Mouse (Mus musculus): ENCODE data around the gene Btbd2. TPM values are rescaled to one million over a fixed set of nuclear protein-coding genes. Genes with fewer than 3 reads are reported as not detected.
A peak's percentile ranks its signal among the peaks of the same experiment; 100 is the strongest.

Btbd2 gene
- polyA plus RNA-seq, 1 experiment from 2014 or later, result 71.6 TPM

- Histone ChIP-seq H3K4me1 (peaks cover 43% of the 10 kb centered on the region), H3K4me3 (0 out of 2 replicates have a peak overlapping the region, but pooled peaks have one; percentile 1), H3K36me3 (replicated peaks) (peaks cover 34% of the 10 kb centered on the region), H3K9me3 (no peaks in the 10 kb centered on the region), H3K27me3 (ENCODE audit: poor library complexity, severe bottlenecking) (no peaks in the 10 kb centered on the region), H3K27ac (no peak overlapping the region)
- DNase-seq (ENCODE audit: extremely low spot score, low spot score), result no peak
- 93% methylated on average over 8 of the region's 8 CpGs for WGBS
Measured at GRCm38 (mm10) chr10:80697393-80697787, 40.5 kb upstream of the Btbd2 start.

- Histone ChIP-seq H3K9me3 (no peaks in the 10 kb centered on the region), H3K4me1 (peaks cover 41% of the 10 kb centered on the region), H3K27me3 (ENCODE audit: poor library complexity, severe bottlenecking) (no peaks in the 10 kb centered on the region), H3K27ac (no peak overlapping the region), H3K4me3 (no peak overlapping the region), H3K36me3 (replicated peaks) (peaks cover 34% of the 10 kb centered on the region)
- 78% methylated on average over 12 of the region's 12 CpGs for WGBS
- DNase-seq (ENCODE audit: extremely low spot score, low spot score), result no peak
Measured at GRCm38 (mm10) chr10:80696502-80697392, 39.9 kb upstream of the Btbd2 start.

DNA sequence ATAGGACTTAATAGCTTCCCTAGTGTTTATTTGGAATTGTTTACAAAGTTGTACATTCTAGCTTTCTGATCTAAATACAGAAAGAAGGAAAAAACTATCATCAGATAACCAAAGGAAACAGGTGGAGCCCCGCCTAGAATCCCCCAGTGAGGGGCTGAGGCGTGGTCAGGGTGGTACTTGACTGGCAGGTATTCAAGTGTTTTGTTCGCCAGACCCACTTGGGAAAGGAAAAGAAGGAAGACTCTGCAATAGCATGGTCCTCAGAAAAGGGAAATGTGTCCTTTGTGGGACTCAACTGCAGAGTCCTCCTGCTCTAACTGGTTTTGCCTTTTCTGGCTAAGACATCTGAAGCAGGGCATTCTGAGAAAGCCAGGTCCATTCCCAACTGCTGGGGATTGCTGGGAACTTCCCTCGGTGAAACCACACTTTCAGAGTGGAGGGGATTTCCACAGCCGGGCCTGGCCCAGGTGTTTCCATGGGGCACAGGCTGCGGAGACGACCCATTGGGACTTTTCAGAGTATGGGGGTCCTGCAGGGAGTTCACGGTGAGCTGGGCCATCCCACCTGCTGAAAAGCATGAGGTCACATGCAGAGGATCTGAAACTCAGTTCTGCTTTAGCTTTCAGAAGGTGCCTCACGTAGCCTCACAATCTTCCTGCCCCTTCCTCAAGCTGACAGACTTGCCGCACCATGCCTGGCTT is 39.1 kb upstream of the Btbd2 start:
- 81% methylated on average over 10 of the region's 10 CpGs for WGBS
- no peak for DNase-seq (ENCODE audit: extremely low spot score, low spot score)
- H3K9me3 ChIP-seq, result no peaks in the 10 kb centered on the region
- H3K4me1 ChIP-seq, result peaks cover 35% of the 10 kb centered on the region
- peaks cover 40% of the 10 kb centered on the region for H3K36me3 ChIP-seq (replicated peaks)
- no peaks in the 10 kb centered on the region for H3K27me3 ChIP-seq (ENCODE audit: poor library complexity, severe bottlenecking)
- H3K27ac ChIP-seq, result no peak overlapping the region
- H3K4me3 ChIP-seq, result no peak overlapping the region

GRCm38 (mm10) chr10:80695186-80695585 is 38.3 kb upstream of the Btbd2 start:
- no peak for DNase-seq (ENCODE audit: extremely low spot score, low spot score)
- Histone ChIP-seq H3K27ac (peak overlapping the region; percentile 41; the same call in 1 of the 2 replicates), H3K9me3 (no peaks in the 10 kb centered on the region), H3K27me3 (ENCODE audit: poor library complexity, severe bottlenecking) (no peaks in the 10 kb centered on the region), H3K36me3 (replicated peaks) (peaks cover 48% of the 10 kb centered on the region), H3K4me3 (no peak overlapping the region), H3K4me1 (peaks cover 27% of the 10 kb centered on the region)
- 83% methylated on average over 2 of the region's 2 CpGs for WGBS

- 90% methylated on average over 13 of the region's 13 CpGs for WGBS
- Histone ChIP-seq H3K4me3 (0 out of 2 replicates have a peak overlapping the region, but pooled peaks have one; percentile 3), H3K4me1 (peaks cover 23% of the 10 kb centered on the region), H3K36me3 (replicated peaks) (peaks cover 57% of the 10 kb centered on the region), H3K27me3 (ENCODE audit: poor library complexity, severe bottlenecking) (no peaks in the 10 kb centered on the region), H3K27ac (no peak overlapping the region), H3K9me3 (no peaks in the 10 kb centered on the region)
- no peak for DNase-seq (ENCODE audit: extremely low spot score, low spot score)
Measured at GRCm38 (mm10) chr10:80694159-80694938, 37.5 kb upstream of the Btbd2 start.

- Histone ChIP-seq H3K4me3 (no peak overlapping the region), H3K27ac (no peak overlapping the region)
Measured at GRCm38 (mm10) chr10:80693401-80694045, 36.7 kb upstream of the Btbd2 start.

GRCm38 (mm10) chr10:80692249-80693165 is 35.6 kb upstream of the Btbd2 start:
- Histone ChIP-seq H3K36me3 (replicated peaks) (peaks cover 50% of the 10 kb centered on the region), H3K4me3 (no peak overlapping the region), H3K27ac (no peak overlapping the region), H3K27me3 (ENCODE audit: poor library complexity, severe bottlenecking) (no peaks in the 10 kb centered on the region), H3K9me3 (no peaks in the 10 kb centered on the region), H3K4me1 (peaks cover 13% of the 10 kb centered on the region)
- 89% methylated on average over 14 of the region's 14 CpGs for WGBS
- DNase-seq (ENCODE audit: extremely low spot score, low spot score), result no peak

More at GRCm38 (mm10) chr10:80693401-80694045, 36.7 kb upstream of the Btbd2 start:
- Histone ChIP-seq H3K36me3 (replicated peaks) (peaks cover 56% of the 10 kb centered on the region), H3K9me3 (no peaks in the 10 kb centered on the region), H3K4me1 (peaks cover 21% of the 10 kb centered on the region), H3K27me3 (ENCODE audit: poor library complexity, severe bottlenecking) (no peaks in the 10 kb centered on the region)
- DNase-seq (ENCODE audit: extremely low spot score, low spot score), result no peak
- WGBS, result 92% methylated on average over 12 of the region's 12 CpGs

DNA sequence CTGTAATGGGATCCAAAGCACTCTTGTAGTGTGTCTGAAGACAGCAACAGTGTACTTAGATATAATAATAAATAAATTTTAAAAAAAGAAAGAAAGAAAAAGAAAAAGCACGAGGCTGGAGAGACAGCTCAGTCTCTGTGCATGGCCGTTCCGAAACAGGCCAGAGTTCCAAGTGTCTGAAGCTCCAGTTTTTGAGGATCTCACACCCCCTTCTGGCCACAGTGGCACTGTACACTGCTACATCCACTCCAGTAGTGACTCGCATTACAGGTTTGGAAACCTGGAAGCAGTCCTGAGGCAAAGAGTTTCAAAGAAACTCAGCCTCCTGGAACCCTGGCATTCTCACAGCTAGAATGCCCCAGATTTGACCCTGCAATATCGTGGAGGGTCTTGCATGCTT is 31.0 kb upstream of the Btbd2 start:
- H3K9me3 ChIP-seq, result no peaks in the 10 kb centered on the region
- no peaks in the 10 kb centered on the region for H3K27me3 ChIP-seq (ENCODE audit: poor library complexity, severe bottlenecking)
- 58% methylated on average over 5 of the region's 5 CpGs for WGBS
- H3K27ac ChIP-seq, result no peak overlapping the region
- no peak overlapping the region for H3K4me3 ChIP-seq
- DNase-seq (ENCODE audit: extremely low spot score, low spot score), result no peak
- H3K36me3 ChIP-seq (replicated peaks), result peaks cover 74% of the 10 kb centered on the region
- H3K4me1 ChIP-seq, result no peaks in the 10 kb centered on the region

GRCm38 (mm10) chr10:80686617-80687016 is 29.7 kb upstream of the Btbd2 start:
- H3K4me1 ChIP-seq, result no peaks in the 10 kb centered on the region
- WGBS, result 94% methylated on average over 3 of the region's 3 CpGs
- no peaks in the 10 kb centered on the region for H3K9me3 ChIP-seq
- DNase-seq (ENCODE audit: extremely low spot score, low spot score), result no peak
- no peaks in the 10 kb centered on the region for H3K27me3 ChIP-seq (ENCODE audit: poor library complexity, severe bottlenecking)
- H3K4me3 ChIP-seq, result no peak overlapping the region
- H3K27ac ChIP-seq, result no peak overlapping the region
- peaks cover 75% of the 10 kb centered on the region for H3K36me3 ChIP-seq (replicated peaks)

DNA sequence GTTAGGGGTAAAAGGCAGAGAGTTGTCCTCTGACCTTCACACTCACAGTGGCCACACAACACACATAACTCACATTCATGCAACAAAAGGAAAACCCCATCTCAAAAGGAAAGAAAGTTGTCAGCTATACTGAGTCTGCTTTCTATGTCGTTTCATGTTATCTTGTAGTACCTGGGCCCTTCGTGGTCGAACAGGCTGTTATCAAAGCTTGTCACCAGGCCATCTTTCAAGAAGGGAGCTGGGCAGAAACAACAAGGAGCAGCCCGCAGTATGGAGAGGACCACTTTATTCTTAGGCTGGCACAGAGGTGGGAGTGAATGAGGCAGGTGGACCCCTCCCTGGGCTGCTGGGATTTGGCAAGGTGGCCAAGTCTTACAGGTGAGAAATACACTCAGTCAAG is 28.1 kb upstream of the Btbd2 start:
- no peak overlapping the region for H3K27ac ChIP-seq
- H3K36me3 ChIP-seq (replicated peaks), result peaks cover 59% of the 10 kb centered on the region

GRCm38 (mm10) chr10:80684214-80684613 is 27.3 kb upstream of the Btbd2 start:
- DNase-seq (ENCODE audit: extremely low spot score, low spot score), result no peak
- H3K27ac ChIP-seq, result no peak overlapping the region
- H3K4me3 ChIP-seq, result no peak overlapping the region
- 54% methylated on average over 6 of the region's 6 CpGs for WGBS
- H3K27me3 ChIP-seq (ENCODE audit: poor library complexity, severe bottlenecking), result no peaks in the 10 kb centered on the region
- no peaks in the 10 kb centered on the region for H3K9me3 ChIP-seq
- peaks cover 11% of the 10 kb centered on the region for H3K4me1 ChIP-seq
- H3K36me3 ChIP-seq (replicated peaks), result peaks cover 52% of the 10 kb centered on the region

More for the DNA sequence above, 28.1 kb upstream of the Btbd2 start:
- H3K27me3 ChIP-seq (ENCODE audit: poor library complexity, severe bottlenecking), result no peaks in the 10 kb centered on the region
- DNase-seq (ENCODE audit: extremely low spot score, low spot score), result no peak
- no peak overlapping the region for H3K4me3 ChIP-seq
- H3K4me1 ChIP-seq, result peaks cover 4% of the 10 kb centered on the region; the same call in 1 of the 2 replicates
- H3K9me3 ChIP-seq, result no peaks in the 10 kb centered on the region
- WGBS, result 87% methylated on average over 4 of the region's 4 CpGs

Measured in forebrain, embryonic 10.5 days (tissue).